Mouse (Mus musculus) G1E (cell line): Measurements from ENCODE around the gene Macrod2.

Experiments used
- CTCF ChIP-seq: IDR thresholded peaks from 2 replicates; pipeline ENCODE4 v1.5.1; 2012; ENCODE audit warnings: low read depth, low read length, inconsistent platforms, mixed read lengths
- GATA1 ChIP-seq: IDR thresholded peaks from 2 replicates; pipeline ENCODE4 v1.6.1; 2012; ENCODE audit warnings: borderline replicate concordance, low read length, inconsistent platforms, mixed read lengths
- GATA2 ChIP-seq: IDR thresholded peaks from 2 replicates; pipeline ENCODE4 v1.6.1; 2012; ENCODE audit warnings: low read depth, low read length, inconsistent platforms, borderline replicate concordance
- POLR2AphosphoS5 ChIP-seq: IDR thresholded peaks from 2 replicates; pipeline ENCODE4 v1.6.1; 2012; ENCODE audit warnings: low read depth, low read length, inconsistent platforms; ENCODE audit not compliant: insufficient replicate concordance
- TAL1 ChIP-seq: conservative IDR thresholded peaks from 2 replicates; pipeline ENCODE4 v1.6.1; 2012; ENCODE audit warnings: low read depth, low read length, inconsistent platforms, mixed read lengths

DNA sequence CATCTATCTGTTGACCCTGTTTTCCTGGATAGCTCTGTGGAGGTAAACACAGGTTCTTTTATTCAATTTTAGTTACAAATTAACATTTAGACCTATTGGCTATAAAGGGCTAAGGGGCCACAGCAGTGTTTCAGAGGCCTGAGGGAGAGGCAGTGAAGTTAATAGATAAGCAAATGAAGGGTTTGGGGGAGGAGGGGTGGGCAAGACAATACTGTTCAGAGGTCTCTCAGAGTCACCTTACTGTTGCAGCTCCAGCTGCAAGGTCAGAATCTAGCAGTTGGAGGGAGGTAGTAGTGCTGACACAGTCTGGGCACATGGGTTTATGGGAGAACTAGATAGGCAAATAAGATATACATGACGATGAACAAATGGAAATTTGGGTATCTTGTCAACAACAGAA is 1156.6 kb downstream of the Macrod2 start:
- TF ChIP-seq TAL1: no peak
- no peak for TF ChIP-seq CTCF
- TF ChIP-seq POLR2AphosphoS5: no peak
- no peak for TF ChIP-seq GATA1
- no peak for TF ChIP-seq GATA2
